Mouse (Mus musculus) inflammation-experienced regulatory T-cells, adult 6 months (primary cell): Measurements from ENCODE around the gene Tuba4a. TPM values are rescaled to one million over a fixed set of nuclear protein-coding genes. Genes with fewer than 3 reads are reported as not detected.
A peak's percentile ranks its signal among the peaks of the same experiment; 100 is the strongest.
"Not testable (repeated sequence)": the region's sequence is repeated elsewhere in the genome, so short reads cannot be mapped to it uniquely, and the experiment has no call there.

Experiments
- ATAC-seq: one replicate; pipeline ENCODE4 v1.8.0; 2017
- polyA plus RNA-seq, 3 experiments: library from polyadenylated mRNA; unstranded; fragments of 100-300 nt; shearing (Covaris generic); gene quantifications; one replicate each; pipeline ENCODE4 v1.2.1; 2017

Tuba4a gene
- polyA plus RNA-seq, 3 experiments from 2014 or later: 116 to 151 (median 123) TPM

GRCm38 (mm10) chr1:75234606-75235005, 14.9 kb upstream of the Tuba4a start:
- ATAC-seq: peak; percentile 60

- not testable (repeated sequence) for ATAC-seq
Measured at GRCm38 (mm10) chr1:75232489-75232888, 12.8 kb upstream of the Tuba4a start.

GRCm38 (mm10) chr1:75231664-75232152, 12.0 kb upstream of the Tuba4a start, which contains the start of gene A630095N17Rik:
A630095N17Rik (minus strand) TSS chr1:75232102.
- ATAC-seq: no peak

DNA sequence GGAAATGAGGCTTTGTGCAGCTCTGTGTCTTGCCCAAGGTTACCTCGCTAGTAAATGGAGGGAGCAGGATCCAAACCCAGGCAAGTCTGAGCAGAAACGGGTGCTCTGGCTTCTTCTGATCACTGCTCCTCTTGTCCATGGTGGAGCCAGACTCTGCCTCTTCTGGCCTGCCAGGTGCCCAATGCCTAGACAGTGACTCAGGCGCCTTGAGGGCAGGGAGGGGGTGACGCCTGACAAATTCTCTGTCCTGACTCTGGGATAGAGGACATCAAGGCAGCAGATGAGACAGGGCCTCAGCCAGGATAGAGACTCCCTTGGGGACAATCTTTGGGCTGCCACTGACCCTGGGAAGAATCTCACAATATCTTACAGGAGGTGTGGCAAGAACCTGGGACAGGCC, 11.6 kb upstream of the Tuba4a start:
- ATAC-seq: no peak

- no peak for ATAC-seq
Measured at GRCm38 (mm10) chr1:75230335-75230994, 10.8 kb upstream of the Tuba4a start.

DNA sequence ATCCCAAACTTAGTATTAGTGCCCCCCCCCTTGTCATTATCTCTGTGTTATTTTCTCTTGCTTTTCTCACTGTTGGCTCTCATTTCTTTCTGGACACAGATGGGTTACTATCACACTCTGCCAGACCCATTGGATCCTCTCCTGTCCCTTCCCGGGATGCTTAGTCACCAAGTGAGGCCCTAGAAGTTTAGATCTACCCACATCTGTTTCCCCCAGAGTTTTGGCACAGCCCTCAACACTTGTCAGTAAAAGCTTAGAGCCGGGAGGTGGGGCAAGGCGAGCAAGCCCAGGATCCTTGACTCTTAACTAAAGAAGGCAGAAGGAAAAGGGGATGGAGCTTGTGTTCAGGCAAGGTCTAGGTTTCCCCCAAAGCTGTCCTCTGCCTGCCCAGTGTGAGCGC, 9.5 kb upstream of the Tuba4a start:
- no peak for ATAC-seq

DNA sequence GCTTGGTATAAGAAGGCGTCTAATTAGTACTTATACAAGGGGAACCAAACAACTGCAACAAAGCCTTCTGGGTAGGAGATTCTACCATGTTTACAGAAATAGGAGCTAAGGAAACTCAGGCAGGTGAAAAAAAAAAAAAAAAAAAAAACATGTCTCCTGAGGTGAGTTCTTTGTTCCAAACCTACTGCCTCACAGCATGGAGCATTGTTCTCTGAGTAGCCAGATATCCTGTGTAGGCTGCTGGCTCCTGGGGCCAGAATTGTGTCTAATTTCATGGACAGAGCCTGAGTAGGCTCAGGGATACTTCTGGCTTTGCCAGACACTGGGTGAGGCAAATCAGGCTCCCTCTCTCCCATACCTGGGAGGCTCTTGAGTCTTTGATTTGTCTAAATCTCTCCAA, 8.0 kb upstream of the Tuba4a start:
- ATAC-seq: no peak

- no peak for ATAC-seq
Measured at GRCm38 (mm10) chr1:75226138-75226537, 6.5 kb upstream of the Tuba4a start.

- no peak for ATAC-seq
Measured at GRCm38 (mm10) chr1:75225473-75225872, 5.8 kb upstream of the Tuba4a start.

- no peak for ATAC-seq
Measured at GRCm38 (mm10) chr1:75223532-75223931, 3.9 kb upstream of the Tuba4a start.

DNA sequence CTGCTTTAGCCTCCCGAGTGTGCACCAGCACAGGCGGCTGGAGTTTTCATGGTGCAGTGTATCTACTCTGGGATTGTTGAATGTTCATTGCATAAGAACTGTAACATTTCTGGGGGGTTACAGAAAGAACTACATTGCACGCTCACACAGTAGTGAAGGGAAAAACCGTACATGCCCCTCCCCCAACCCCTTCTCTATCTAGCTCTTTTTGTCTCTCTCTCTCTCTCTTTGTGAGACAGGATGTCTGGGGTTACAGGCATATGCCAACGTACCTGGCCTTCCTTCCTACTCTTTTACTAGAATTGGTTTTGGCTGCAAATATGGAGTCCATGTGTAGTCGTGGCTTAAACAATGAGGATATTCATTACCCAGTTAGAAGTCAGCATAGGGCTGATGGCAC, 3.3 kb upstream of the Tuba4a start:
- peak; percentile 14 for ATAC-seq

DNA sequence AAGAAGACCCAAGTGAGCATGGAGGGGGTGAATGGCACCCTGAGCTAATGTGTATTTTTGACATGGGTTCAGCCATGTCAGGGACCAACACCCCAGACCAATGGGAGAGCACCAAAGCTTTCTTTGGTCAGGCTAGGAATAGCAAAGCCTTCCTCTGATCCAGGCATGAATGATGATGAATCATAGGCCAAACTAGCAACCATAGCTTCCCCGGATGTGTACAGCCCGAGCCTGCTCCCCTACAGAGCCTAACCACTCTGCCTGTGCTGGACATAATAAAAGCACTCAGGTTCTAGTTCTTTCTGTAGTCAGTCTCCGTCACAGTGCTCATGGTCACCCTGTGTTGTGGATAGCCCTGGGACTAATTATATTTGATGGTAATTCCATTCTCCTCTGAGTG, 1.9 kb upstream of the Tuba4a start:
- ATAC-seq: no peak

DNA sequence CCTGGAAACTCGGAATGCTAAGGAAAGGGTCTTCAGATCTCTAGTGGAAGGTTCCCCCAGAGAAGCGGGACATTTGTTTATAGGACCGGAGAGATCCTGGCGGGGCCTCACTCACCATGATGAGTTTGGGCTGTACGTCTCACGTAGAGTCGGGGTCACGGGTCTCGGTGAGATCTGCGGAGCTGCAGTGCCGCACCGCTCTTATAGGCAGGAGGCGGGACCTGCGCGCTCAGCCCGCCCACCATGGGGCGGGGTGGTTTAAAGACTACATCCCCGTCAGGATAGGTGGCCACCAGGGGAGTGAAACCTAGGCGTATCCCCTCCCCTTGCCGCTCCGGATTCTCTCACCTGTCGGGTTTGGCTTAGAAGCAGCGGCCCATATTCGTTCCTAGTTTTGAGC, 587 bp downstream of the Tuba4a start:
- peak; percentile 90 for ATAC-seq

DNA sequence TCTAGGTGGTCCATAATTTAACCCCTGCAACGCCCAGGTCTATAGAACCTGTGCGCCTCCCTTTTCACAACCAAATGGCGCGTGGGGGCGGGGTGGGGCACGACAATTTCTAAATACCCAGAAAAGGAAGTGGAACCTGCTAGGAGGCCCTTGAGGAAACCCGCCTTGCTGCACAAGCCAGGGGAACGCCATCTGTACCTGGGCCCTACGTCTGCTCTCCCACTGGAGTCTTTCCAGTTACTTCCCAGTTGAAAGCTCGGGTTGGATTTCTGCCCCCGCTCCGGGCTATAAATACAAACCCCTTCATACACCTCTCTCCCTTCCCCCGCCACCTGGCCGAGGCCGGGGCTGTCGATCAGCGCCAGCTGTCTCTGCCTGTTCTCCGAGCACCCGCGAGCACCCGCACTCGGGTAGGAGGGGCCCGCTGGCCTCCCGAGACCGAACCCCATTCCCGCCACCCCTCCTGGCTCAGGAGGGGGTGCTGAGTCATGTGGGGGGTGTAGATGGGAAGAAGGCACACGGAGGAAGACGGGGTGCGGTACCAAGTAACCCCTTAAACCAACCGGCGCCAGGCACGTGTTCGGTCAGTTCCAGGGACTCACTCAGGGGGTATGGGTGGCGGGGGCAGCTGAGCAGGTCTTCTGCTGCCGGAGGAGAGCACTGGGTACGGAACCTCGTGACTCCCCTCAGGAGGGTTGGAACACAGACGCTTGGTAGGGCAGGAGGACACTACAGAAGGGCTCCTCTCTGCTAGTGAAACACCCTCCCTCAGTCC, 1.3 kb downstream of the Tuba4a start:
- peak; percentile 55 for ATAC-seq

DNA sequence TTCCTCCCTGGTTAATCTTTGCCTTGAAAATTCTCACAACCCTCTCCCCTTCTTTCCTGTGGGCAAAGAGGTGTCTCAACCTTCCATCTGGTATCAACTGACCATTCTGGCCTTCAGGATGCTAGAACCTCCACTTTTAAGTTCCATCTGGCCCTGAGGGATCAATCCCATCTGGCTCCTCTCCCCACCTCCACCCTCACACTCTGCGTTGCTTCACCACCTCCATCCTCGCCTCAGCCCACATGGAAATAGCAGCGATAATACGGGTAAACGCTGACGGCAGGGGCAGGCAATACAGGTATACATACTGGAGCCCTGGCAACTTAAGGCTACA, 1.8 kb downstream of the Tuba4a start:
- no peak for ATAC-seq

- ATAC-seq: no peak
Measured at GRCm38 (mm10) chr1:75216797-75217585, 2.7 kb downstream of the Tuba4a start.

DNA sequence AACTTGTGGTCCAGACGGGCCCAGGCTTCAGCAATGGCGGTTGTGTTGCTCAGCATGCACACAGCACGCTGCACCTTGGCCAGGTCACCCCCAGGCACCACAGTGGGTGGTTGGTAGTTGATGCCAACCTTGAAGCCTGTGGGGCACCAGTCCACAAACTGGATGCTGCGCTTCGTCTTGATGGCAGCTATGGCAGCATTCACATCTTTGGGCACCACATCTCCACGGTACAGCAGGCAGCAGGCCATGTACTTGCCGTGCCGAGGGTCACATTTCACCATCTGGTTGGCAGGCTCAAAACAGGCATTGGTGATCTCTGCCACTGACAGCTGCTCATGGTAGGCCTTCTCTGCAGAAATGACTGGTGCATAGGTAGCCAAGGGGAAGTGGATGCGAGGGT, 3.9 kb downstream of the Tuba4a start:
- no peak for ATAC-seq

DNA sequence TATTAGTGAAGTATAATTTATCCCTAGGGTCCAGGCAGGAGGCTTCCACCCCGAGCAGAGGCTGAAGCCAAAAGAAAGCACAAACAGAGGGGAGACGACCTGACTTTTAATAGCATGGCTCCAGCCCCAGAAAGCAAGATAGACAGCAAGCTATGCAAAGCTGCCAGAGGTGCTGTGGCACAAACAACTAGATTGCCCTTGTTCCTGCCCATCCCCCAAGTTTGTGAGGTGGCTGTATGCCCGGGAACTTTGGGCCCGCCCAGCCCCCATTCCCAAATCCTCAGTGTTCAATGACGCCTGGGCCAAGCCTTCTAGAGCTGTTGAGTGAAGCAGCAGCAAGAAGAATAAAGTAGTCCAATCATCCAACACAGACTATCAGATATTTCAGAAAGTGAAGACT, 4.8 kb downstream of the Tuba4a start:
- no peak for ATAC-seq

- ATAC-seq: no peak
Measured at GRCm38 (mm10) chr1:75214442-75214841, 5.2 kb downstream of the Tuba4a start.

GRCm38 (mm10) chr1:75213096-75213495, 6.6 kb downstream of the Tuba4a start:
- no peak for ATAC-seq

DNA sequence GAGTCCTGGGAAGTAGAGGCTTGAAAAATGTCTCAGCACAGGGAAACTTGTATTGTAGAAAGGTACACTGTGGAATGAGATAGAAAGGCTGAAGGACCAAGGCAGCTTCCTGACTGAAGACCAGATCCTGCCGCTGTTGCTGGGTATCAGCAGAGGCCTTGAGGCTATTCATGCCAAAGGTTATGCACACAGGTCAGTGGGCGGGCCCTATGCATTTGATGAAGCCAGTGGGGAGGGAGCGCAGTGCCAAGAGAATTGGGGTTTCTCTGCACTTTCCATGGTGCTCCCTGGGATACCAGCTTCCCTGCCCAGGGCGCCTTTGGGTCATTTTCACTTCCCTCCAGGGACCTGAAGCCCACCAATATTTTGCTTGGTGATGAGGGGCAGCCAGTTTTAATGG, 7.1 kb downstream of the Tuba4a start:
- no peak for ATAC-seq

DNA sequence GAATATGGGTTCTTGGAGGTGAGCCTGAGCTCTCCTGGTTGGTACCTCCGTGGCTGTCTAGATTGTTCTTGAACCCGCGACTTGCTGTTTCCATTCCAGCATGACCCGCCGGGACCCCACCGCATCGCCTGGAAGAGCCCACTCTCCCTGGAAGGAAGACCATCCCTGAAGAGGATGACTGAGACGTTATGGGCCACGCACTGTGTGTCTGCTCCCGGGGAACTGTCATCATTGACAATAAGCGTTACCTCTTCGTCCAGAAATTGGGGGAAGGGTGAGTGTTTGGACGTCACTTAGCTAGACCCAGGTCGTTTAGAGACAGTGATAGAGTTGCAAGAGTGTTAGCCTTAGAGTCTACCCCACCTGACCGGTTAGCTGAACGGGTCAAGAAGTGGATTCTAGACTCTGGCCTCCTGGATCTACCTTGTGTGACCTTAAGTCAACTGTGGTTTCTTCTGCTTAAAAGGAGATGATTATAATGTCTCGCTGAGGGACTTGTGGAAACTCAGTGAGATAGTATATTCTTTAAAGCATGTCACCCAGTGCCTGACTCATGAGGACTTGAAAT, 8.4 kb downstream of the Tuba4a start:
- peak; percentile 20 for ATAC-seq
